Mouse (Mus musculus) cerebellum, postnatal 36 days (tissue): ENCODE measurements at regions not wholly inside any gene's neighbourhood (a gene's known extent, or its start where the extent isn't known, plus 50 kb on each side); places are given as distances from the start of the nearest gene placed in this dataset.
A peak's percentile ranks its signal among the peaks of the same experiment; 100 is the strongest.

ENCODE experiments used
- DNase-seq, 2 experiments: peaks; one replicate each; pipeline ENCODE4 v3.0.0; 2021 to 2022; ENCODE audit warnings: mixed read lengths in 2 of 2

DNA sequence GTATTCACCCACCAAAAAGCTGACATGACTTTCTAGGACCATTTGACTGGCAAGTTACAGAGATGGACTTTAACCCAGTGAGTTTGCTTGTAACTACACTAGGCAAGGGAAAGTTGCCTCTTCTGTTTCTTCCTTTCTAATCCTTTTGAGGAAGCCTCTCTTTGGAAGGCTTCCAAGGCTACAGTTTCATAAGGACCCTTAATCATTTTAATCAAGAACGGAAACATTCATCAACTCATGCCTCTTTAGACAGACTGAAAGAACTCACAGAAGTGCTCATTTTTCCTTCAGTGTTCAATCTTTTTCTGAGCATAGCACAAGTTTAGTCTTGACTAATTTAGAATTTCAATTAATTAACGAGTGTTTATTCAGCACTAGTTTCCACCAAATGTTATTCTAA is 84.2 kb downstream of the Ddx1 start:
- no peak for DNase-seq

DNA sequence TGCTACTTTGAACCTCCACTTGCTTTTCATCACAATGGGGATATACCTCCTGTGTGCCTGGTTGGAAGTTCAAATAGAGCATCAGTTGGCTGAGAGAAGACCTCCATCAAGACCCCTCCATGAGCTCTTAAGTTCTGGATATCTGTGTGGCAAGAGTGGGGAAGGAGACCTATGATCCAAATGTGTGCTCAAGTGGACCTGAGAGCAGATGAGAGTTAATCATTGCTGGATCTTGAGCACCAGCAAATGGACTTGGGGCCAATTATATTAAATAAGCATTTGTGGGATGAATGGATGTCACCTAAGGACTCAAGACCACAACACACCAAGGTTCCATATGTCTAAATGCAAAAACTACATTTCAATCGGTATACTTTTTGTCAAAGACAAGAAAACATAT is 88.0 kb downstream of the Ddx1 start:
- DNase-seq = no peak

DNA sequence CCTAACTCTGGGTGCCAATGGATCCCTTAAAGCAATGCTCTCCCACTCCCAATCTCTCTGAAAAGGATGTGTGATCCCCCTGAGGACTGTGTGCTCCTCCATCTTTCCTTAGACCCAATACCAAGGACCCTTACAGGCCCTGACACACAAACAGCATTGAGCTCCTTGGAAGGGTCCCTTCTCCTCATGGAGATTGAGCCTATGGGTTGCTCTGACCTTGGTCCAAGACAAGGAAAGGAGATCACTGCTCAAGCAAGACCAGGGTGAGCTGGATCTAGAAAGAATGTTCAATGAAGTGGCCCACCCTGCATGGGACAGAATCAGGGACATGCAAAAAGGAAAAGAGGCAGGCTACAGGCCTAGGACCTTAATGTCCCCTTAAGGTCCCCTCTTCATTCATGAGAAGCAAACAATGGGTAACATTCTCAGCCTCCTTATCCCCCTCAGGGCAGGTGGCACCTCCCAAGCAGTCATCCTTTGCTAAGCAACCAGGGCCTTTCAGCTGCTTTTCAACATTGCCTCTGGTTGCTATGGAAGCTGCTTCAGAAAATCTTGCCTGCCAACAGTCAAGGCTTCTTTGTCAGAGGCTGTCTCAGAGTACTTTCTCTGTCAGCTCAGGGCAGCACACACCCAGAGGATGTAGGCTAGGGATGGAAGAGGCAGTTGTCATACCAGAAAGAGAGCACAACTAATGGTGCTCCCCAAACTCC is 89.5 kb downstream of the Ddx1 start:
- no peak for DNase-seq

DNA sequence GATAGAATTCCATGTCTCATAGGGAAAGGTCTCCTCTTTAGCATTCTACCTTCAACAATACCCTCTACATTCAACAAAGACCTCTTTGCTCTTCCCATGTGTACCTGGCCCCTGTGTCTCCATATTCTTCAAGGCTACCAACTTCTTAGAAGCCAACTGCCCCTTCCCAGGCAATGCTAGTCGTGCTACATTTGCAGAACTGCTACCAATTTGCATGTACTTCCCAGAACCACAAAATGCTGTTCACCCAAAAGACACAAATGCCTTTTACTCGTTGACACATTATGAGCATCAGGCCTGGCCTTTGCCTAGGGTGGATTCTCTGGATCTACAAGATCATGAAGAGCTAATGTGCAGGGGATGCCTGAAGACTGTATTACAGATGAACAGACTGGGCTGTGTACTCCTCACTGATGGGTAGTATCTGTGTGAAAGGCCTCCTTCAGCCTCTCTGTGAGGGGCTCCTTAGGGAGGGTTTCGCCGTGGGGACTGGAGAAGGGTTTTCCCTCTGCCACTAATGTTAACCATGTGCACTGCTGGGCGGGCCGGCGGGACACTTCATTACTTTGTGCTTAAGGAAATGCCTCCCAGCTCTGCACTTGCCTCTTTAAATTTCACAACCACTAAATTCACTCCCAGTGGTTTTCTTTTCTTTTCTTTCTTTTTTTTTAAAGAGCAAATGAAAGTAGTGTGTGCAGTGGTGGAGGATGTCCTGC is 91.2 kb downstream of the Ddx1 start:
- no peak for DNase-seq

GRCm38 (mm10) chr12:13157089-13157488 is 91.9 kb downstream of the Ddx1 start:
- no peak for DNase-seq

DNA sequence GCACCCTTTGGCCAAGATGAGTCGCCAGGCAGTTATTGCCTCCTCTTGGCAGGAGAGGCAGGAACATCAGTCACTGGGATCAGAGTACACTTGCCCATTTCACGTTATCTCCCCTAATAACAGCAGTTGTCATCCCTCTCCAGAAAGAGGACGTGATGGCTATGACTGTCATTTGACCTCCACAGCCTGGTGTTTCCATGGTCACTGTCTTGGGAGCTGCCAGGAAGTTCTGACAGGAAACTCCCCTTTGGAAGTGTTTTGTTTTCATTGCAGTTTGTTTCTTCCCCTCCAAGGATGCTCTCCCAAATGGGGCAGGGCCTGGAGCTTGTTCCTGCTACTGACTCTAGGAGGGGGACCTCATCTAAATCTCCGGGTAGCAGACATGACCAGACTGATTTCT is 98.3 kb downstream of the Ddx1 start:
- DNase-seq = no peak

DNA sequence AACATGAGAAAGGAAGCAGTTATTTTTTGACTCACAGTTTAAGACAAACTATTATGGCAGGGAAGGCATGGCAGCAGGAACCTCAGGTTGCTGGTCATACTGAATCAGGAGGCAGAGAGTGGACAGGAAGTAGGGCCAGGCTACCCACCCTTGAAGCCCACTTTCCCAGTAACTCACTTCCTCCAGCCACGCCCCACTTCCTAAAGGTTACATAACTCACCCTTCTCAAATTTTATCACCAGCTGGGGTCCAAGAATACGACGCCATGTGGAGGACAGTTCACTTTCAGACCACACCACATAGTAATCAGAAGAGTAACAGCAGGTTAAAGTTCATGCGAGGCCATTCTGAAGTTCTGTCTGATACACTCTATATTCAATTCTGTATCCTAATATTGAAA is 101.8 kb downstream of the Ddx1 start:
- DNase-seq = no peak

DNA sequence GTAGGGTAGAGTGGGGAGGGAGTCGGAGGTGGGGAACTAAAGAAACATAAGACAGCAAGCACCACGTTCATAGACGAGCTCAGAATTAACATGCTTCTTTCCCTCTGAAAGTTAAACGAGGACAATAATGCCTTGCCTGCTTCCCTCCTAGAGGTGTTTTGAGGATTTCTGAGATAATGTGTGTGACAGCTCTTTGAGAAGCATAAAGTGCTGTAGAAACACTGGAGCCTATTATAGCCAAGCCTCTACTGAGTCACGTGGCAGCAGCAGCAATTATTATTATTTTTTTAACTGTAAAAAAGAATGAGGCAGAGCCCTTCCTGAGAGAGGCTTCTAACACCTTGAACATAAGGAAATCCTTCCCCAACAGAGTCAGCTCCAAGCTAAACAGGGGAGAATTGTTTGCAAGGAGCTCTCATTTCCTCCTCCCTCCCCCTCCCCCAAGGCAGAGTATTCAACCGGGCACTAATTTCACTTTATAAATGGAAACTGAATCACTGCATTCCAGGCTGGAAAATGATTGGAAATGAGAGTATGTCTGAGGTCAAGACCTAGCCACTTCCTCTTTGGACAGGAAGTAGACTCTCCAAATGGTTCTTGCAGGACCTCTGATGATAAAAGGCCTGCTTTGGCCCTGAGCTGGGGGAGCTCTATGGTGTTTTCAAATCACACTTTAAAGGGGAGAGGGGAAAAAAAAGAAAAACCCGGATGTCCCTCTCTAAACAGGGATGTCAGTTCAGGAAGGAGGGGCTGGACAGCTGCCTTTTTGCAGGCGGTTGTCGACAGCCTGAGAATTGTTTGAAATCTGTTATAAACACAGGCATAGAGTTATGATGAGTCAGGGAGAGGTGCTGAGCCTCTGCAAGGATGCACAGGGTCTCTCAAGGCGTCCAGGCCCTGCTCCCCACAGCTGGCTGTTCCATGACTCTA is 103.6 kb downstream of the Ddx1 start:
- no peak for DNase-seq

- DNase-seq = no peak
These were observed 104.3 kb downstream of the Ddx1 start for GRCm38 (mm10) chr12:13144739-13145138.

DNA sequence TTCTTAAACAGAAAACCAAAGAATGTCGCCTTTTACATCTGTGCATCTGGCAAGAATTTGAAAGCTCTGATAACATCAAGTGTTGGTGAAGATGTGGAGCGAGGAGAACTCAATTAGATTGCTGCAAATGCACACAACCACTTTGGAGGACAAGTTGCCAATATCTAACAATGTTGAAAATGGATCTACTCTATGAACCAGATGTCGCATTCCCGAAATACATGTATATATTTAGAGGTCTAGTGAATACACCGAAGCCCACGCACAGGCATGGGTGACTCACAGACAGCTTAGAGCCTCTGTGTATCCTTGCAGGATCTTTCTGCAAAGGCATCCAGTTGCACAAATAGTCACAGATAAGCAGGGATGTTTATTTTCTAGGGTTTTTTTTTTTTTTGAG is 108.4 kb downstream of the Ddx1 start:
- no peak for DNase-seq

DNA sequence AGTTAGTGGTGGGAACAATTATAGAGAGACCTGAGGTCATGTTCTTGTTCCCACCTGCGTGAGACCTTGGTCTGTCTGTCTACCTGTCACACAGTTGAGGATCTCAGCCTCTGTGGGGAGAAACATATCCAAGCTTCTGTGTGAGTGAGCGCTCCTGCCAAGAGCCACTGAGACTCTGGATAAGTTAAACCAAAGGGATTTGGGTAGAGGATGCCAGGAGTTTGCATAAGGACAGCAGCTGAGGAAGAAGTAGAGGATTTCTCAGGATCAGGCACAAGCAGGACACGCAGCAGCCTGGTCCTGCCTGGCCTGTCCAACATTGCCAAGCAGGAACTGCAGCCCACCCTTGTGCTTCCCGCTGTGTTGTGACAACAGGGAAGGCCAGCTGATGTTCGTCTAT is 109.8 kb downstream of the Ddx1 start:
- DNase-seq = no peak

GRCm38 (mm10) chr12:13134168-13134567 is 114.8 kb downstream of the Ddx1 start:
- DNase-seq = no peak

DNA sequence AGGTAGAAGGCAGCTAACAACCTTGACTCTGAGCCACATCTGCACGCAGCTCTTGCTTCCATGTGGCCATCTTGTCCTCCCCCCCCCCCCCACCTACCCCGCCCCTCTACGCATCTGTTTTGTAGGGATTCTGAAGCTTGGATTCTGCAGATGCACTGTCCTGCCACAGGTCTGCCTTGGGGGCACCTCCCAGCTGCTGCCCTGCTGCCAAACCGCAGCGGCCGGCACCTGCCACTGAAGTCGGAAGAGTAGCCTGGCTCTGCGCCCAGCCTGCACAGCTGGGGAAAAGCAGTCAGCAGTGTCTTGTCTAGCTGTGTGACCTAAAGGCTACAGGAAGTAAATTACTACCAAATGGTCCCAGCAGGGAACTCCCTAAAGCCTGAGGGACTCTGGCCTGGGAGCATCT is 119.3 kb downstream of the Ddx1 start:
- DNase-seq = peak in 1 of 2 experiments; percentile 3

- DNase-seq = no peak
These were observed 121.6 kb downstream of the Ddx1 start for GRCm38 (mm10) chr12:13127407-13127806.

DNA sequence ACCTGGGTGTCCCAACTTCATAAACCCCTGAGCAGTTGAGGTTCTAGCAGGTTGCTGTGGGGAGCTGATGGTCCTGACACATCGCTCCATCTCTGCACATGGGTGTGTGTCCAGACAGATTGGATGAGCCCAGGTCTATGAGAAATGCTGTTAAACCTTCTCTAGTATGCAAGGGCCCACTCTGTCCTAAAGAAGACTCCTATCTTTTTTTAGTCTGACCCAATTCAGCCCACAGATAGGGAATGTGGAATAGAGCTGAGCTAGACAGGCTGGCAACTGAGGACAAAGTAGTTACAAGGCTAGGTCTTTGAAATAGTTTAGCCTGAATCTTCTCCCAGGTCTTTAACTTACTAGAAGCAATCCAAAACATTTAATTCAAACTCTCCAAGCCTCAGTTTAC is 124.0 kb downstream of the Ddx1 start:
- no peak for DNase-seq

DNA sequence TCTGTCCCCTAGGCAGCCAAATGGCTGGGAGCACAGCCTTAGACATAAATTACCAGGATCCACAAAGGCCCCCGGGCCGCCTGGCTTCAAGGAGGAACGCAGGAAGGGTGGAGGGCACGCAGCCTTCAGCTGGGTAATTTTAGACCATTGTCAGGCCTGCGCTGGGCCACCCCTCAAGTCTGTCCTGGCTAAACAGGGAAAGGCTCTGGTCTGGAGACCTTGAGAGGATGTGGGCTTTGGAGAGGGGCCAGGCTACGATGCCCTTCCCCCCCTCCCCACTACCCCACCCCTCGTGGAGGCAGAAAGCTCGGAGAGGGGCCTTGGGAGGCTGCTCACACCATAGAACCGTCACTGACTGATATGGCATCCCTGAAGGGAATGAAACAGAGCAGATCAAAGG is 126.7 kb downstream of the Ddx1 start:
- DNase-seq = no peak

- DNase-seq = no peak
These were observed 128.4 kb downstream of the Ddx1 start for GRCm38 (mm10) chr12:13120581-13120980.

DNA sequence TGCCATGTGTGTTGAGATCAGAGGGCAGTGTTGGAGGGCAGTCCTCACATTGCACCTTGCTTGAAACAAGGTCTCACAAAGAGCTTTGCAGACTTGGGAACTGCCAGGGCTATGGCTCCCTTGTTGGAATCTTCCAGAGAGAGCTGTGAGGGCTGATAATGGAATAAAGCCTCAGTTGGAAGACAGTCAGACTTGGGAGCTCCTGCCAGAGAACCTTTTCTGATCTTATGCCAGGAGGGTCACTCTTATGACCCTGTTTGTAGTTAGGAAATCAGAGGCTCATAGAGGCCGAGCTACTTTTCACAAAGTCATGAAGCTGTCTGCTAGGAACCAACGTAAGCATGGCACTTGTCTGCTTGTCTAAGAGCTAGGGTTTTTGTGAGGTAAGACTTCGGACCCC is 129.4 kb downstream of the Ddx1 start:
- no peak for DNase-seq

- no peak for DNase-seq
These were observed 131.0 kb downstream of the Ddx1 start for GRCm38 (mm10) chr12:13118026-13118425.

DNA sequence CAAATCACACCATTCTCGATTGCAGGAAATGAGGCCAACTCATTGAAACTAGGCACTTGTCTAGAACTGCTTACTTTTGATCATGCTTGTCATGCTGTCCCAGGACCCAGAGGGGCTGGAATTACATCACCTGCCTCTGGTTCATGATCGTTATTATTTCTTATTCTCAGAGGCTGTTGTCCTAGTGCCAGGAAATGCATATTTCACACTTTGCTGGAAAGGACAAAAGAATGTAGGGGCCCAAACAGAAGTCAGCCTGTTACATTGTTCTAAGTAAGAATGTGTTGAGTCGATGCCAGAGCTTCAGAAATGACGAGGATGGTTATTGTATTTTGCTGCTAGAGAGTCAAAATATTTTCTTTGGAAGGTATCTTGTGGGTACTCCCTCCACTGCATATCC is 134.7 kb downstream of the Ddx1 start:
- DNase-seq = no peak

- DNase-seq = no peak
These were observed 142.1 kb downstream of the Ddx1 start for GRCm38 (mm10) chr12:13106931-13107330.

- no peak for DNase-seq
These were observed 148.3 kb downstream of the Ddx1 start for GRCm38 (mm10) chr12:13100505-13101354.
